Mouse (Mus musculus): ENCODE data around the gene Abr.
A peak's percentile ranks its signal among the peaks of the same experiment; 100 is the strongest.

The Abr gene

GRCm38 (mm10) chr11:76623206-76623961 lies 1.3 kb upstream of the Abr start:
- peak; percentile 51 for DNase-seq

DNA sequence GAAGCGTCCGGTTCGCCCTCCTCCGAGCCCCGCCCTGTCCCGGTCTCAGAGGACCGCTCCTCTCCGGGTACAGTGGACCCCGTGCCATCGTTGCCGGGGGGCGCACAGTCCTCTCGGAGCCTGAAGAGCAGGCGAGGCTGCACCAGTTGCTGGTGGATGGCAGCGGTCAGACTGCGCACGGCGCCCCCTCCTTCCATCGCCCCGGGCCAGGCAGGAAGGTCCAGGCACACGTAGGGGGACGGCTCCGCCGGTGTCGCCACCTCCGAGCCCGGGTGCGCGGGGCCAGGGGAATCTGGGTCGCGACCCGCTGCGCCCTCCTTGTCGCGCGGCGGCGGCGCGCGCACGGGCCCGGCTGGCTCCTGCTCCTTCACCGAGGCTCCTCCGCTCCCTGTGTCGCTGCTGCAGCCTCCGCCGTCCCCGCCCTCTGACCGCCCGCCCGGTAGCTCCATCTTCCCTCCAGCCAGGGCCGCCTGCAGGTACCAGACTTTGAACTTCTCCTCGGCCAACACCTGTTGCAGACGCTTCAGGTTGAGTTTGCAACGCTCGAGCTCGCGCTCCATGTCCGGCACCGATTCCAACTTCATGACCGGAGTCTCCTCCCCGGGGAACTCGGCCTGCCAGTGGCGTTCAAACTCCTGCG lies 572 bp upstream of the Abr start:
- DNase-seq: no peak

DNA sequence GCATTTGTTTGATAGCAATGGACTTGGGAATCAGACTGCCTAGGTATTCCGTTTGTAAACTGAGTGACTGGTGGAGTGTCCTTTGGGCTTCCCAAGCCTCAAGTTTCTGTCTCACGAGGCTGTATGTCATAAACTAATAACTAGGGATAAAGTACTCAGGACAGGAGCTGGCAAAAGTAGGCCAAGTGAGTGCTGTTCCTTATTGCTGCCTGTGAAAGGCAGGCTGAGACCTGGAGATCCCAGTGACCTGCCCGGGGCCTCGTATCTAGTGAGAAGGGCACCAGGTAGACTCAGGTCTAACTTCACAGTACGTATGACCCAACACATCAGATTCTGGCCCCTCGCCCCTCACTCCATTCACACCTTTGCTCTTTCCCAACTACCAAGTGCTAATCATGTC lies 4.0 kb downstream of the Abr start:
- DNase-seq: no peak

GRCm38 (mm10) chr11:76614246-76614645 lies 7.9 kb downstream of the Abr start:
- DNase-seq: no peak

- DNase-seq: peak; percentile 41
Observed at GRCm38 (mm10) chr11:76612638-76613104, 9.4 kb downstream of the Abr start.

- DNase-seq: no peak
Observed at GRCm38 (mm10) chr11:76610948-76611347, 11.2 kb downstream of the Abr start.

- no peak for DNase-seq
Observed at GRCm38 (mm10) chr11:76606521-76606920, 15.6 kb downstream of the Abr start.

DNA sequence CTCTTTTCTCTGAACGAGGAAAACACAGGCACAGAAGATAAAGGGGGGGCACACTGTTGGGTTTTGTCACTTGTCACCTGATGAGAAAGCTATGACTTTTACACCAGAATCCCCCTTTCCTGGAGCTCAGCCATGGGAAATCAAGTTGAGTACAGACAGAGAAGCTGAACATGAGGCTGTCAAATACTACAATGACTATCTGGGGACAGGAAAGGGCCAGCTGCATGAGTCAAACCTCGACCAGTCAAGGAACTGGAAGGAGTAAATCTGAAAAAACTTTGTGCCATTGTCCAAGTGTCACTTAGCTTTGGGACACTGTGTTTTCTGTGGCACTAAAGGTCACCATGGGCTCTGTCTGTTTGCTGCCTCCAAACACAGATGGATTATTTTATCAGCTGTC lies 22.9 kb downstream of the Abr start:
- DNase-seq: no peak

- no peak for DNase-seq
Observed at GRCm38 (mm10) chr11:76598757-76599156, 23.4 kb downstream of the Abr start.

DNA sequence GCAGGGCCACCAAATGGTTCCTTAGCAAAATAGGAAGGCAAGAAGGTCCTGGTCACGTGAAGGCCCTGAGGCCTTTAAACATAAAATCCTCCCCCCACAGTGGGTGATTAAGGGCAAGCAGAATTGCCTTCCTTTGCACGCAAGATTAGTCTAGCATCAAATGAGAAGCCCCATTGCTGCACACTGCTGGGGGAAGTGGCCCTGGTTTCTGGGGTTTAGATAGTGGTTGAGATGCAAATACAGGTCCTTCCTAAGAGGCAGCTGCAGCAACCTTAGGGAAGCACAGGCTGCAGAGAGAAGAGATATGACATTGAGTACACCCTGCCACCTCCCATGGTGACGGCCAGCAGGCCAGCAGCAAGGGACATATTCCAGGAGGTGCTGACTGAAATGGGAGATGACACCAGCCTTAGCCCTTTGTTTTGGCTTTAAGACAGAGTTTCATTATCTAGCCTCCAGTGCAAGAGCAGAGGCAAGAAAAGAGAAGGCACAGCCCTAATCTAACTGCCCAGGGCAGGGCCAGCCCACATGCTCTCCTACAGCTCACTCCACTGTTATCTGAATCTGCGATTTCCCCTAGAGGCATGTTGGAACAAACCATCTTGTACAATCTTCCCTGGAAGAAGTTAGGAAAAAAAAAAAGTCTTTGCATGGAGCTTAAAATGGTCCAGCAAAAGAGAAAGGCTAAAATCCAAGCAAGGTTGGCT lies 28.3 kb downstream of the Abr start:
- peak; percentile 36 for DNase-seq

- DNase-seq: no peak
Observed at GRCm38 (mm10) chr11:76589746-76590145, 32.4 kb downstream of the Abr start.

DNA sequence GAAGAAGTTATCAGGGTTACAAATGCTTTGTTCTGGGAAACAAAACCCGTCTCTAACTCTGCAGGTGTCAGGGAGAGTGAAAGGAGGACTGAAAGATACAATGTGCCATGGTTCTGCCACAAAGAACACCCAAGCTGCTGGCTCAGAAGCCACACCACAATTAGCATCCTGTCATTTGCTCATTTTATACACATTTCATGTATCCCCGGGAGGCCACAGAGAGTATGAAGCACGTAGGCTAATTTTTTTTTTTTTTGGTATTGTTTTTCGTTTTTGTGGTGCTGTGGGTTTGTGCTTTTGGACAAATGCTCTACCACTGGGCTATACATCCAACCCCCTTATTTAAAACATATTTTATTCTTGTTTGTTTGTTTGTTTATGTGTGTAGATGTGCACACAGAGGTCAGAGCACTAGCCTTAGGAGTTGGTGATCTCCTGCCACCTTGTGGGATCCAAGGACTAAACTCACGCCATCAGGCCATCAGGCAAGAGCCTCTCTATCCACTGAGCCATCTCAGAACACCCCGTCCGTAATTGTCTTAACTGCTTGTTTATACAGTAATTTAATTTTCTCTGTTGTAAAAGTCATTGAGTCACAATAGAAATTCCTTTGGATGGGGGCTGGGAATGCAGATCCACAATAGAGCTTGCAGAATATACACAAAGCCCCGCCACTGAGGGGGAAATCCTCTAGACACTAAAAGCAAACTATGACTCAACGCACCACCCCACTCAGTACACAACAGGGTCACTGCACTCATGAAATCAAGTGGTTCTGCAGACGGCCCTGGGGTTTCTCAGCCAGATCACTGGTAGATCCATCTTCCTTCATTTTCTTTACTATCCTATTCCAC lies 33.3 kb downstream of the Abr start:
- DNase-seq: no peak

DNA sequence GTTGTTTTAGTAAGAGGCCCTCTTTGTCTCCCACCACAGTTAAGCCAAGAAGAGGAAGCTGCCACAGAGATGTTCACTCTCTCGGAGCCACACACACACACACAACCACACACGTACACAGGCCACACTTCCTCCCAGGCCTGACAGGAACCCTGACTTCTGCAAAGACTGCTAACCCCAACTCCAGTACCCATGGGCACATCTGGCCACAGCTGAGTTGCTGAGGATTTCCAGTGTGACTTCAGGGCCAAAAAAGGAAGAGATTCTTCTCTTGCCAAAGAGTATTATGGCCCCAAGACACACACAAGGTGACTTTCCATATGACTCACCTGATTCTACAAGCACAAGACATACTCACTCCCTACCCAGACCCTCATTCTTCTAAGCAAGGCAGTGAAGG lies 34.1 kb downstream of the Abr start:
- peak; percentile 34 for DNase-seq

DNA sequence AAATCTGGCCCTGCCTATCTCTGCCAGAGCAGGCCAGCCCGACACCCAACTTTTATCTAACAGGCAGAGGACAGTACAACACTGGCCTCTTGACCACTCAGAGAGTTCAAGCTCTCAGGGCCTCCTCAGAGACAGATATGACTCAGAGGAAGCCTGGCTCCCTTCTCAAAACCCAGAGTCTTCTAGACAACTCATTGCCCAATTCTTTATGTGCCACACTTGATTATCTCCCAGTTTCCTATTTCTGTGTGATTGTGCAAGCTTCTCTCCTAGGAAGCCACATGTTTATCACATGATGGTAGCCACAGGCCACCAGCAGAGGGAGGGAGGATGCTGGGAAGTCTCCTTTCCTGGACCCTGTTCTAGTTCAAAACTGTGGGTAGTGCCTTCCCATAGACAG lies 34.8 kb downstream of the Abr start:
- peak; percentile 10 for DNase-seq

GRCm38 (mm10) chr11:76586119-76586518 lies 36.0 kb downstream of the Abr start:
- no peak for DNase-seq

DNA sequence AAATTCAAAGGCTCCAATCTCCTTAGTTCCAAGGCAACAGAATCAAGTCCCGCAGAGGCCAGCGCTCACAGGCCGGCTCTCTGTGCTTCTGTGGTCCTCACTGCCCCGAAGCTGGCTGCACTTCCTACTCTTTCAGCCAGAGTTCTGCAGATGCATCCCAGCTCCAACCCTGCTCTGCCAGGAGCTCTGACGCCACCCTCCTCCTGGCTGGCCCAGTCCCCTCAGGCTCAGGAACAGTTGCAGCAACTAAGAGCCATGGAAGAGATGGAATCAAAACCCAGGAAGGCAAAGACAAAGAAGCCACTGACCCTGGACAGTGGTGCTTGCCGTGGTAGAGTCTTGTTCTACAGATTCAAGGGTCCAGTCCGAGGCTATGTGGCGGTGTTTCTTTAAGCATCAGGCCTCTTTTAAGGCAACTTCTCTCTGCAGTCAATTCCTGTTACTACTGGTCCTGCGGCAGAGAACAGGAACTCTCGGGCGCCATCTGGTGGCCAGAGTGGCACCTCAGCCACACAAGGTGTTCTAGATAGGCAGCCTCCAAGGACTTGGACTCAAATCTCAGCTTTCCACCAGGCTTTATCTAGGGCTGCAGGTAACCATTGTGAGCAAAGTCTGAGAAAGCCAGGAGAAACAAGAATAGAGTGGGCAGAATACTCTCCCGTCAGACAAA lies 44.4 kb downstream of the Abr start:
- DNase-seq: peak; percentile 83

GRCm38 (mm10) chr11:76572820-76573385 lies 49.2 kb downstream of the Abr start:
- no peak for DNase-seq

GRCm38 (mm10) chr11:76571613-76571929 lies 50.5 kb downstream of the Abr start:
- no peak for DNase-seq

- DNase-seq: peak; percentile 33
Observed at GRCm38 (mm10) chr11:76570741-76571612, 51.1 kb downstream of the Abr start.

DNA sequence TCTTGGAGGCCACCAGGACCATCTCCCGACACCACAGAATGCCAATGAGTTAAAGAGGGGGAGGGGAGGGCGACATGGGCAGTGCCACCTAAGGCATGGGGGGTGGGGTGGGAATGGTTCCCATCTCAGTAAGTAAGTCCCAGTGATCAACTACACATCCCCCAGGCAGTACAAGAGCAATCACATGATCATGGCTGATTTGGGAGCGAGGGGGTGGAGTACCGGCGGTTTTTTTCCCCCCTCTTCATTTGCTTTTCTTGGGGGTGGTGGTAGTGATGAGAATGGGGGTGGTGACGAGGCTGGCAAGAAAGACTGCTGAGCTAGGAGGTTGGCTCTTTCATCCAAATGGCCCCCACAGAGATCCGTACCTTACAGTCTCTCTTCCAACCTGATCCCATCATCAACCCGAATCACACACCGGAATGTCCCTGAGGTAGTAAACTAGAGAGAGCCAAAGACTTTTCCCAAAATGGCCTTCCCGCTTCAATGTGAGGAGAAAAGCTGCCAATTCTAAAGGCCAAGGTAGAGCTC lies 51.8 kb downstream of the Abr start:
- DNase-seq: no peak

GRCm38 (mm10) chr11:76569436-76569835 lies 52.7 kb downstream of the Abr start:
- DNase-seq: no peak
